Mouse (Mus musculus) CH12.LX (cell line): ENCODE results near the gene Vapb. TPM values are rescaled to one million over a fixed set of nuclear protein-coding genes. Genes with fewer than 3 reads are reported as not detected.

Experiments
- DNase-seq: peaks from one replicate; pipeline ENCODE4 v3.0.0-alpha.2; 2013; ENCODE audit errors: extremely low read depth
- H3K27ac ChIP-seq: 2 replicates; pipeline ENCODE4 v1.5.1; 2012; ENCODE audit warnings: low read depth, mild to moderate bottlenecking, control low read depth, moderate library complexity; ENCODE audit not compliant: insufficient read depth
- H3K27me3 ChIP-seq: replicated peaks from 2 replicates; pipeline ENCODE3; 2012; ENCODE audit warnings: inconsistent platforms
- H3K36me3 ChIP-seq, 2 experiments: replicated peaks in 1 of 2; 2 replicates each; pipeline versions ENCODE3 to v1.6.1; 2012; ENCODE audit warnings: inconsistent platforms in 1 of 2, low read length in 1 of 2, mild to moderate bottlenecking in 1 of 2, mixed read lengths in 1 of 2, moderate library complexity in 1 of 2; ENCODE audit not compliant: control insufficient read depth in 1 of 2, insufficient read depth in 1 of 2
- H3K4me1 ChIP-seq, 2 experiments: 2 replicates each; pipeline ENCODE4 v1.6.1; 2012; ENCODE audit warnings: inconsistent platforms in 1 of 2, moderate library complexity in 1 of 2; ENCODE audit not compliant: insufficient read depth in 2 of 2, control insufficient read depth in 1 of 2
- H3K4me2 ChIP-seq: 2 replicates; pipeline ENCODE4 v1.6.1; 2012; ENCODE audit warnings: low read depth, mild to moderate bottlenecking, control low read depth; ENCODE audit not compliant: poor library complexity, insufficient read depth, severe bottlenecking
- H3K4me3 ChIP-seq, 3 experiments: fragments of 150-350 bp in 1 of 3; sonication (generic) in 1 of 3; replicated peaks in 1 of 3; 2 replicates each; pipeline versions ENCODE3 to v1.5.1; 2011 to 2012; ENCODE audit warnings: low read depth in 2 of 3, low read length in 2 of 3, mild to moderate bottlenecking in 2 of 3, moderate library complexity in 2 of 3, control low read depth in 1 of 3, improper control_type of control experiment in 1 of 3, inconsistent platforms in 1 of 3, mixed read lengths in 1 of 3; ENCODE audit not compliant: poor library complexity in 1 of 3
- H3K79me2 ChIP-seq: replicated peaks from 2 replicates; pipeline ENCODE4 v1.6.1; 2012; ENCODE audit warnings: mild to moderate bottlenecking, moderate library complexity; ENCODE audit not compliant: control insufficient read depth, poor library complexity, insufficient read depth, severe bottlenecking; ENCODE audit errors: extremely low read depth
- H3K9ac ChIP-seq: 2 replicates; pipeline ENCODE4 v1.6.1; 2012; ENCODE audit warnings: low read depth, mild to moderate bottlenecking, control low read depth, moderate library complexity; ENCODE audit not compliant: insufficient read depth
- H3K9me3 ChIP-seq: replicated peaks from 2 replicates; pipeline ENCODE3; 2012; ENCODE audit warnings: low read length, inconsistent platforms, mixed read lengths
- BHLHE40 ChIP-seq: IDR thresholded peaks from 2 replicates; pipeline ENCODE4 v1.6.1; 2011; ENCODE audit warnings: mild to moderate bottlenecking, low read depth, low read length, improper control_type of control experiment
- CHD2 ChIP-seq: IDR thresholded peaks from 2 replicates; pipeline ENCODE4 v1.6.1; 2011; ENCODE audit warnings: low read length, improper control_type of control experiment
- ELF1 ChIP-seq: IDR thresholded peaks from 2 replicates; pipeline ENCODE4 v1.6.1; 2014; ENCODE audit warnings: low read depth, mild to moderate bottlenecking, inconsistent platforms, low read length, improper control_type of control experiment
- ETS1 ChIP-seq: conservative IDR thresholded peaks from 2 replicates; pipeline ENCODE4 v1.6.1; 2012; ENCODE audit warnings: low read depth, mild to moderate bottlenecking, inconsistent platforms, low read length, improper control_type of control experiment, moderate library complexity
- GABPA ChIP-seq: IDR thresholded peaks from 2 replicates; pipeline ENCODE4 v1.6.1; 2012; ENCODE audit warnings: low read depth, low read length, improper control_type of control experiment, inconsistent platforms; ENCODE audit not compliant: insufficient replicate concordance
- HCFC1 ChIP-seq: IDR thresholded peaks from 2 replicates; pipeline ENCODE4 v1.6.1; 2012; ENCODE audit warnings: low read depth, mild to moderate bottlenecking, inconsistent platforms, low read length, improper control_type of control experiment
- JUND ChIP-seq: conservative IDR thresholded peaks from 2 replicates; pipeline ENCODE4 v1.6.1; 2011; ENCODE audit warnings: low read depth, low read length, improper control_type of control experiment
- MAZ ChIP-seq: IDR thresholded peaks from 2 replicates; pipeline ENCODE4 v1.6.1; 2012; ENCODE audit warnings: low read depth, mild to moderate bottlenecking, inconsistent platforms, low read length, improper control_type of control experiment, moderate library complexity
- MXI1 ChIP-seq: IDR thresholded peaks from 2 replicates; pipeline ENCODE4 v1.6.1; 2011; ENCODE audit warnings: mild to moderate bottlenecking, low read depth, low read length, improper control_type of control experiment
- MYC ChIP-seq: IDR thresholded peaks from 2 replicates; pipeline ENCODE4 v1.6.1; 2011; ENCODE audit warnings: low read depth, mild to moderate bottlenecking, improper control_type of control experiment, low read length
- NELFE ChIP-seq: IDR thresholded peaks from 2 replicates; pipeline ENCODE4 v1.6.1; 2011; ENCODE audit warnings: low read depth, low read length, improper control_type of control experiment
- NRF1 ChIP-seq: IDR thresholded peaks from 2 replicates; pipeline ENCODE4 v1.6.1; 2014; ENCODE audit warnings: low read depth, mild to moderate bottlenecking, inconsistent platforms, low read length, improper control_type of control experiment, moderate library complexity
- POLR2A ChIP-seq: IDR thresholded peaks from 2 replicates; pipeline ENCODE4 v1.6.1; 2011; ENCODE audit warnings: low read depth, mild to moderate bottlenecking, improper control_type of control experiment, low read length
- RCOR1 ChIP-seq: conservative IDR thresholded peaks from 2 replicates; pipeline ENCODE4 v1.6.1; 2012; ENCODE audit warnings: low read depth, mild to moderate bottlenecking, inconsistent platforms, low read length, improper control_type of control experiment
- SIN3A ChIP-seq: IDR thresholded peaks from 2 replicates; pipeline ENCODE4 v1.6.1; 2012; ENCODE audit warnings: low read length, improper control_type of control experiment, inconsistent platforms
- TBP ChIP-seq: conservative IDR thresholded peaks from 2 replicates; pipeline ENCODE4 v1.6.1; 2011; ENCODE audit warnings: low read depth, low read length, improper control_type of control experiment
- UBTF ChIP-seq: IDR thresholded peaks from 2 replicates; pipeline ENCODE4 v1.6.1; 2012; ENCODE audit warnings: low read depth, mild to moderate bottlenecking, inconsistent platforms, low read length, improper control_type of control experiment, moderate library complexity
- USF1 ChIP-seq: IDR thresholded peaks from 2 replicates; pipeline ENCODE4 v1.6.1; 2014; ENCODE audit warnings: low read depth, mild to moderate bottlenecking, inconsistent platforms, low read length, improper control_type of control experiment
- USF2 ChIP-seq: conservative IDR thresholded peaks from 2 replicates; pipeline ENCODE4 v1.6.1; 2011; ENCODE audit warnings: low read depth, low read length, improper control_type of control experiment
- ZC3H11A ChIP-seq: IDR thresholded peaks from 2 replicates; pipeline ENCODE4 v1.6.1; 2012; ENCODE audit warnings: low read depth, mild to moderate bottlenecking, inconsistent platforms, low read length, improper control_type of control experiment
- ZKSCAN1 ChIP-seq: IDR thresholded peaks from 2 replicates; pipeline ENCODE4 v1.6.1; 2012; ENCODE audit warnings: low read depth, inconsistent platforms, low read length, improper control_type of control experiment, borderline replicate concordance
- ZNF384 ChIP-seq: IDR thresholded peaks from 2 replicates; pipeline ENCODE4 v1.6.1; 2012; ENCODE audit warnings: low read depth, low read length, improper control_type of control experiment, inconsistent platforms
- dilution Hi-C: fragments of 300-500 bp; cut with MboI; formaldehyde crosslinking; loops from 2 replicates; pipeline ENCODE4 v1.14.3; 2020; ENCODE audit warnings: low sequenced_read_pairs; ENCODE audit not compliant: extremely low pct_unique_long_range_greater_than_20kb, extremely low pct_ligation_motif_present
- in situ Hi-C: fragments of 300-500 bp; cut with MboI; formaldehyde crosslinking; loops from 3 replicates; pipeline ENCODE4 v1.14.3; 2019; ENCODE audit warnings: low sequenced_read_pairs, low pct_ligation_motif_present, low pct_unique_long_range_greater_than_20kb, mixed read lengths
- polyA plus RNA-seq: library from polyadenylated mRNA; unstranded; fragments of >175 nt; gene quantifications from 2 replicates; pipeline ENCODE4 v1.2.1, GENCODE M21; 2012; ENCODE audit warnings: low read depth; ENCODE audit not compliant: insufficient read length
- total RNA-seq, 2 experiments: library from RNA; depleted of rRNA; stranded (reverse); fragments of 300-350 nt in 1 of 2; fragments of >200 nt in 1 of 2; gene quantifications; 2 replicates each; pipeline ENCODE4 v1.2.3; 2012 to 2014

The Vapb gene
- total and polyA plus RNA-seq, 3 experiments, result 20.9 to 46.4 (median 44.7) TPM

DNA sequence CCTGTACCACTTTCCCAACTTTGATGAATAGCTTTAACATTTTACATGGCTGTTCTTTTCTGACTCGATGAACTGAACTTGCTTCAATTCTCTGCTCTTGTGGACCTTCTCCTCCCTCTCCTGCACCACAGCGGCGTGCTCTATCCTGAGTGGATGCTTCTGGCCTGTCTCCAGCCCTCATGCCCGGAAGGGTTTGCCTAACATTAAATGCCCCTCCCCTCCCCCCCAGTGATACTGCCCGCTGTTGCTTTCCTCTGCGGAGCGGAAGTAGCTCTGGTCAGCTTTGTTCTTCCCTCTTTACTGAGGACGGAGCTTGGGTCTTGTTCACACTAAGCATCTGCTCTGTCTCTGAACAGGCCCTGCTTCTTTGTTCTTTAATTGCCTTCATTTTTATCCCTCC is 34.4 kb downstream of the Vapb start:
- TF ChIP-seq ETS1, result no peak
- no peak for TF ChIP-seq MXI1
- no peak for TF ChIP-seq ZC3H11A
- TF ChIP-seq ELF1, result no peak
- no peak for TF ChIP-seq NRF1
- TF ChIP-seq POLR2A, result no peak
- no peak for TF ChIP-seq ZNF384
- no peak for TF ChIP-seq RCOR1
- TF ChIP-seq TBP, result no peak
- TF ChIP-seq GABPA, result no peak
- no peak for TF ChIP-seq MAZ
- TF ChIP-seq JUND, result no peak
- TF ChIP-seq USF2, result no peak
- no peak for TF ChIP-seq MYC
- Histone ChIP-seq H3K4me3 (no peak overlapping the region), H3K27ac (no peak overlapping the region), H3K79me2 (no peaks in the 10 kb centered on the region), H3K4me1 (peaks cover 12 to 51% of the 10 kb centered on the region in 2 experiments), H3K27me3 (no peaks in the 10 kb centered on the region), H3K9ac (no peak overlapping the region), H3K36me3 (peaks cover 11 to 77% of the 10 kb centered on the region in 2 experiments), H3K9me3 (no peaks in the 10 kb centered on the region), H3K4me2 (no peak overlapping the region)
- dilution Hi-C loops (no loop called here), in situ Hi-C loops (no loop called here)
- no peak for DNase-seq

GRCm38 (mm10) chr2:173775556-173775955 is 38.2 kb downstream of the Vapb start:
- dilution Hi-C loops, result no loop called here
- TF ChIP-seq UBTF (no peak), TBP (no peak), ETS1 (no peak), USF2 (no peak), ZKSCAN1 (no peak), MYC (no peak), SIN3A (no peak), POLR2A (no peak), CHD2 (no peak), ZNF384 (no peak), GABPA (no peak), BHLHE40 (no peak), MXI1 (no peak), NELFE (no peak), HCFC1 (no peak), USF1 (no peak)
- no peak overlapping the region for H3K27ac ChIP-seq

More at GRCm38 (mm10) chr2:173775556-173775955, 38.2 kb downstream of the Vapb start:
- Histone ChIP-seq H3K4me1 (peaks cover 0 to 24% of the 10 kb centered on the region in 2 experiments; a peak in 2 of 4 replicates), H3K9me3 (no peaks in the 10 kb centered on the region), H3K4me3 (no peak overlapping the region), H3K9ac (no peak overlapping the region), H3K79me2 (no peaks in the 10 kb centered on the region), H3K27me3 (no peaks in the 10 kb centered on the region), H3K4me2 (no peak overlapping the region), H3K36me3 (peaks cover 36 to 96% of the 10 kb centered on the region in 2 experiments)
- no peak for DNase-seq
- in situ Hi-C loops, result no loop called here
